Mouse (Mus musculus) heart, adult 2 months (tissue): ENCODE measurements around the gene Gsk3a. TPM values are rescaled to one million over a fixed set of nuclear protein-coding genes. Genes with fewer than 3 reads are reported as not detected.

Experiments used
- DNase-seq, 2 experiments: peaks; one replicate each; pipeline ENCODE4 v3.0.0; 2021
- H3K27ac ChIP-seq: fragments of 200-600 bp; 2 replicates; pipeline ENCODE4 v1.8.1; 2022
- H3K27me3 ChIP-seq: fragments of 200-500 bp; 2 replicates; pipeline ENCODE4 v1.6.1; 2012; ENCODE audit warnings: mild to moderate bottlenecking, low read length, inconsistent platforms, mixed read lengths; ENCODE audit not compliant: control insufficient read depth, insufficient read depth
- H3K36me3 ChIP-seq: fragments of 200-500 bp; 2 replicates; pipeline ENCODE4 v1.6.1; 2012; ENCODE audit warnings: low read length, inconsistent platforms; ENCODE audit not compliant: control insufficient read depth, insufficient read depth
- H3K4me1 ChIP-seq: fragments of 200-500 bp; 2 replicates; pipeline ENCODE4 v1.6.1; 2011; ENCODE audit warnings: low read length; ENCODE audit not compliant: control insufficient read depth, insufficient read depth
- H3K4me3 ChIP-seq: fragments of 200-600 bp; 2 replicates; pipeline ENCODE4 v1.8.1; 2022
- H3K79me2 ChIP-seq: fragments of 200-500 bp; replicated peaks from 2 replicates; pipeline ENCODE4 v1.6.1; 2012; ENCODE audit warnings: mild to moderate bottlenecking, inconsistent platforms, low read length, moderate library complexity, mixed read lengths; ENCODE audit not compliant: control insufficient read depth, insufficient read depth
- H3K9ac ChIP-seq: fragments of 200-500 bp; 2 replicates; pipeline ENCODE4 v1.6.1; 2012; ENCODE audit warnings: low read depth, mild to moderate bottlenecking, control low read depth, inconsistent platforms, low read length, mixed read lengths
- CTCF ChIP-seq: fragments of 200-600 bp; IDR thresholded peaks from 2 replicates; pipeline ENCODE4 v1.8.1; 2022; ENCODE audit warnings: antibody characterized with exemption, mild to moderate bottlenecking, moderate library complexity
- EP300 ChIP-seq: fragments of 200-500 bp; IDR thresholded peaks from 2 replicates; pipeline ENCODE4 v1.6.1; 2011; ENCODE audit warnings: low read depth, low read length, control low read depth; ENCODE audit not compliant: insufficient read depth
- POLR2A ChIP-seq: fragments of 200-500 bp; IDR thresholded peaks from 2 replicates; pipeline ENCODE4 v1.6.1; 2011; ENCODE audit warnings: mild to moderate bottlenecking, low read depth, low read length, control low read depth; ENCODE audit not compliant: insufficient read depth
- WGBS: fragments of 180-500 bp; shearing (Covaris S2); methylation state at CpG from one replicate; pipeline ENCODE4 v1.1.7; 2018; 5-methylcytosine and 5-hydroxymethylcytosine counted together
- intact Hi-C: fragments of 180-260 bp; cut with DNase I; formaldehyde crosslinking; loops from one replicate; pipeline ENCODE4 v1.15.1; 2025
- polyA plus RNA-seq: library from polyadenylated mRNA; depleted of rRNA; stranded (reverse); fragments of >200 nt; gene quantifications from 2 replicates; pipeline ENCODE4 v1.2.3, GENCODE M21; 2012
- total RNA-seq, 2 experiments: library from RNA; stranded (reverse); gene quantifications; 2 replicates each; pipeline ENCODE4 v1.2.3; 2021

Gsk3a gene
- total and polyA plus RNA-seq, 3 experiments, result 61.7 to 105 (median 69.4) TPM

- Histone ChIP-seq H3K79me2 (peaks cover 7% of the 10 kb centered on the region; the same call in 1 of the 2 replicates), H3K4me3 (peak overlapping the region; percentile 96), H3K27ac (peak overlapping the region; percentile 98), H3K9ac (peak overlapping the region; percentile 96), H3K27me3 (no peaks in the 10 kb centered on the region), H3K36me3 (no peaks in the 10 kb centered on the region; the same call in 1 of the 2 replicates), H3K4me1 (peaks cover 15% of the 10 kb centered on the region)
- peak in 1 of 2 experiments; percentile 63 for DNase-seq
- intact Hi-C loops, result loop anchor here (5.0 kb wide), 2 partner anchors 129 to 149 kb away; partner anchors contain the start of gene Lipe
- TF ChIP-seq CTCF (no peak), POLR2A (no peak), EP300 (no peak)
- WGBS, result under 1% methylated on average over 18 of the region's 18 CpGs
Measured at GRCm38 (mm10) chr7:25248018-25248647, 10.5 kb upstream of the Gsk3a start.

- intact Hi-C loops, result loop anchor here (5.0 kb wide), 2 partner anchors 130 to 150 kb away; partner anchors contain the start of gene Lipe
- Histone ChIP-seq H3K27ac (peak overlapping the region; percentile 98), H3K36me3 (no peaks in the 10 kb centered on the region; the same call in 1 of the 2 replicates), H3K9ac (peak overlapping the region; percentile 45), H3K27me3 (no peaks in the 10 kb centered on the region), H3K4me1 (peaks cover 15% of the 10 kb centered on the region), H3K79me2 (peaks cover 7% of the 10 kb centered on the region; the same call in 1 of the 2 replicates), H3K4me3 (peak overlapping the region; percentile 96)
- DNase-seq, result no peak
- 7% methylated on average over 3 of the region's 3 CpGs for WGBS
- TF ChIP-seq CTCF (no peak), EP300 (no peak), POLR2A (no peak)
Measured at GRCm38 (mm10) chr7:25247498-25247897, 9.8 kb upstream of the Gsk3a start.

- 9% methylated on average over 4 of the region's 4 CpGs for WGBS
- TF ChIP-seq POLR2A (no peak), EP300 (no peak), CTCF (no peak)
- no peaks in the 10 kb centered on the region; the same call in 1 of the 2 replicates for H3K36me3 ChIP-seq
- peaks cover 7% of the 10 kb centered on the region; the same call in 1 of the 2 replicates for H3K79me2 ChIP-seq
- intact Hi-C loops, result loop anchor here (5.0 kb wide), 2 partner anchors 131 to 151 kb away; partner anchors contain the start of gene Lipe
- H3K4me1 ChIP-seq, result peaks cover 14% of the 10 kb centered on the region
- no peak for DNase-seq
- H3K4me3 ChIP-seq, result peak overlapping the region; percentile 13; the same call in 1 of the 2 replicates
- peak overlapping the region; percentile 64 for H3K9ac ChIP-seq
- H3K27me3 ChIP-seq, result no peaks in the 10 kb centered on the region
- peak overlapping the region; percentile 98 for H3K27ac ChIP-seq
Measured at GRCm38 (mm10) chr7:25246759-25247137, 9.1 kb upstream of the Gsk3a start.

- TF ChIP-seq CTCF, result no peak
- no peak for TF ChIP-seq POLR2A
- no peak for TF ChIP-seq EP300
- Histone ChIP-seq H3K4me3 (peak overlapping the region; percentile 13; the same call in 1 of the 2 replicates), H3K9ac (peak overlapping the region; percentile 64), H3K79me2 (peaks cover 7% of the 10 kb centered on the region; the same call in 1 of the 2 replicates), H3K36me3 (no peaks in the 10 kb centered on the region; the same call in 1 of the 2 replicates), H3K27me3 (no peaks in the 10 kb centered on the region), H3K4me1 (peaks cover 12% of the 10 kb centered on the region), H3K27ac (peak overlapping the region; percentile 98)
- intact Hi-C loops, result loop anchor here (5.0 kb wide), 2 partner anchors 131 to 151 kb away; partner anchors contain the start of gene Lipe
- WGBS, result 20% methylated on average over 20 of the region's 20 CpGs
- DNase-seq, result peak; percentile 67 to 78
Measured at GRCm38 (mm10) chr7:25246079-25246758, 8.6 kb upstream of the Gsk3a start.

- Histone ChIP-seq H3K27ac (no peak overlapping the region), H3K79me2 (0 out of 2 replicates have a peak, but pooled peaks cover 4% of the 10 kb centered on the region), H3K4me3 (no peak overlapping the region), H3K9ac (no peak overlapping the region), H3K27me3 (no peaks in the 10 kb centered on the region), H3K36me3 (no peaks in the 10 kb centered on the region; the same call in 1 of the 2 replicates), H3K4me1 (peaks cover 12% of the 10 kb centered on the region)
- intact Hi-C loops, result loop anchor here (5.0 kb wide), 2 partner anchors 133 to 153 kb away; partner anchors contain the start of gene Lipe
- WGBS, result 82% methylated on average over 30 of the region's 30 CpGs
- DNase-seq, result no peak
- no peak for TF ChIP-seq EP300
- no peak for TF ChIP-seq POLR2A
Measured at GRCm38 (mm10) chr7:25244562-25245369, 7.1 kb upstream of the Gsk3a start.
